Mouse (Mus musculus): Measurements from ENCODE around the gene Acbd6. TPM values are rescaled to one million over a fixed set of nuclear protein-coding genes. Genes with fewer than 3 reads are reported as not detected.

Acbd6 gene
- 91.4 and 92.8 TPM in 2 replicates for polyA plus RNA-seq (2014; fragmentation: Nextera tagmentation; extraction: Ambion mirVana)

GRCm38 (mm10) chr1:155558012-155558842, at the start of gene Acbd6:
Acbd6 (plus strand) TSS chr1:155558120.
- H3K4me3 ChIP-seq (ENCODE audit: low read depth, low read length) = peak within 1 kb of the TSS; percentile 94
- H3K27me3 ChIP-seq (replicated peaks; ENCODE audit: control insufficient read depth, insufficient read depth, low read length) = no peaks in the 10 kb centered on the region
- peak within 1 kb of the TSS; percentile 94 for H3K9ac ChIP-seq (ENCODE audit: low read length)
- H3K36me3 ChIP-seq (ENCODE audit: control insufficient read depth, insufficient read depth, low read length) = no peaks in the 10 kb centered on the region
- ATAC-seq (peak; percentile 92), DNase-seq (ENCODE audit: low spot score) (peak; percentile 92)
- under 1% methylated on average over 66 of the region's 83 CpGs for WGBS
- peak within 1 kb of the TSS; percentile 81 for H3K4me2 ChIP-seq (ENCODE audit: low read length)
- H3K9me3 ChIP-seq (replicated peaks; ENCODE audit: control insufficient read depth, low read length) = no peaks in the 10 kb centered on the region
- peak within 1 kb of the TSS; percentile 80 for H3K27ac ChIP-seq (ENCODE audit: low read depth, low read length)
- peaks cover 8% of the 10 kb centered on the region for H3K4me1 ChIP-seq (ENCODE audit: control insufficient read depth, insufficient read depth, low read length)

- no peak overlapping the region for H3K4me2 ChIP-seq (ENCODE audit: low read length)
- no peak overlapping the region for H3K27ac ChIP-seq (ENCODE audit: low read depth, low read length)
- H3K36me3 ChIP-seq (ENCODE audit: control insufficient read depth, insufficient read depth, low read length) = no peaks in the 10 kb centered on the region
- no peak for DNase-seq (ENCODE audit: low spot score)
- H3K9ac ChIP-seq (ENCODE audit: low read length) = no peak overlapping the region
- H3K4me3 ChIP-seq (ENCODE audit: low read depth, low read length) = no peak overlapping the region
- ATAC-seq = no peak
- peaks cover 4% of the 10 kb centered on the region for H3K4me1 ChIP-seq (ENCODE audit: control insufficient read depth, insufficient read depth, low read length)
- H3K9me3 ChIP-seq (replicated peaks; ENCODE audit: control insufficient read depth, low read length) = no peaks in the 10 kb centered on the region
- H3K27me3 ChIP-seq (replicated peaks; ENCODE audit: control insufficient read depth, insufficient read depth, low read length) = no peaks in the 10 kb centered on the region
- 81% methylated on average over 10 of the region's 10 CpGs for WGBS
Measured at GRCm38 (mm10) chr1:155510263-155510662, 47.7 kb upstream of the Acbd6 start.

GRCm38 (mm10) chr1:155515866-155516265, 42.1 kb upstream of the Acbd6 start:
- Histone ChIP-seq H3K9me3 (replicated peaks; ENCODE audit: control insufficient read depth, low read length) (no peaks in the 10 kb centered on the region; the same call in 1 of the 2 replicates), H3K27ac (ENCODE audit: low read depth, low read length) (no peak overlapping the region), H3K4me1 (ENCODE audit: control insufficient read depth, insufficient read depth, low read length) (no peaks in the 10 kb centered on the region; the same call in 1 of the 2 replicates), H3K36me3 (ENCODE audit: control insufficient read depth, insufficient read depth, low read length) (no peaks in the 10 kb centered on the region), H3K4me2 (ENCODE audit: low read length) (no peak overlapping the region), H3K9ac (ENCODE audit: low read length) (no peak overlapping the region), H3K27me3 (replicated peaks; ENCODE audit: control insufficient read depth, insufficient read depth, low read length) (no peaks in the 10 kb centered on the region), H3K4me3 (ENCODE audit: low read depth, low read length) (no peak overlapping the region)
- DNase-seq (ENCODE audit: low spot score) (peak; percentile 55), ATAC-seq (no peak)
- 64% methylated on average over 4 of the region's 4 CpGs for WGBS

- no peaks in the 10 kb centered on the region for H3K27me3 ChIP-seq (replicated peaks; ENCODE audit: control insufficient read depth, insufficient read depth, low read length)
- ATAC-seq (no peak), DNase-seq (ENCODE audit: low spot score) (peak; percentile 65)
- no peaks in the 10 kb centered on the region for H3K36me3 ChIP-seq (ENCODE audit: control insufficient read depth, insufficient read depth, low read length)
- H3K4me3 ChIP-seq (ENCODE audit: low read depth, low read length) = no peak overlapping the region
- H3K4me2 ChIP-seq (ENCODE audit: low read length) = no peak overlapping the region
- H3K9ac ChIP-seq (ENCODE audit: low read length) = no peak overlapping the region
- WGBS = 28% methylated on average over 7 of the region's 7 CpGs
- no peaks in the 10 kb centered on the region; the same call in 1 of the 2 replicates for H3K4me1 ChIP-seq (ENCODE audit: control insufficient read depth, insufficient read depth, low read length)
- no peaks in the 10 kb centered on the region; the same call in 1 of the 2 replicates for H3K9me3 ChIP-seq (replicated peaks; ENCODE audit: control insufficient read depth, low read length)
- H3K27ac ChIP-seq (ENCODE audit: low read depth, low read length) = peak overlapping the region; percentile 60; the same call in 1 of the 2 replicates
Measured at GRCm38 (mm10) chr1:155516594-155516993, 41.3 kb upstream of the Acbd6 start.

- Histone ChIP-seq H3K27me3 (replicated peaks; ENCODE audit: control insufficient read depth, insufficient read depth, low read length) (no peaks in the 10 kb centered on the region), H3K36me3 (ENCODE audit: control insufficient read depth, insufficient read depth, low read length) (no peaks in the 10 kb centered on the region), H3K4me2 (ENCODE audit: low read length) (no peak overlapping the region), H3K4me1 (ENCODE audit: control insufficient read depth, insufficient read depth, low read length) (no peaks in the 10 kb centered on the region; the same call in 1 of the 2 replicates), H3K4me3 (ENCODE audit: low read depth, low read length) (no peak overlapping the region), H3K9ac (ENCODE audit: low read length) (no peak overlapping the region), H3K9me3 (replicated peaks; ENCODE audit: control insufficient read depth, low read length) (no peaks in the 10 kb centered on the region; the same call in 1 of the 2 replicates), H3K27ac (ENCODE audit: low read depth, low read length) (peak overlapping the region; percentile 65; the same call in 1 of the 2 replicates)
- WGBS = 14% methylated on average over 5 of the region's 5 CpGs
- ATAC-seq (no peak; the same call in 1 of the 2 replicates), DNase-seq (ENCODE audit: low spot score) (peak; percentile 60)
Measured at GRCm38 (mm10) chr1:155517060-155517459, 40.9 kb upstream of the Acbd6 start.

GRCm38 (mm10) chr1:155520285-155520684, 37.6 kb upstream of the Acbd6 start:
- peak; percentile 80 for DNase-seq (ENCODE audit: low spot score)
- WGBS = 75% methylated on average over 4 of the region's 4 CpGs
- ATAC-seq = peak; percentile 47; the same call in 1 of the 2 replicates
- no peak overlapping the region for H3K27ac ChIP-seq (ENCODE audit: low read depth, low read length)
- H3K4me2 ChIP-seq (ENCODE audit: low read length) = no peak overlapping the region
- H3K4me1 ChIP-seq (ENCODE audit: control insufficient read depth, insufficient read depth, low read length) = no peaks in the 10 kb centered on the region; the same call in 1 of the 2 replicates
- H3K4me3 ChIP-seq (ENCODE audit: low read depth, low read length) = no peak overlapping the region
- no peaks in the 10 kb centered on the region for H3K27me3 ChIP-seq (replicated peaks; ENCODE audit: control insufficient read depth, insufficient read depth, low read length)
- no peaks in the 10 kb centered on the region; the same call in 1 of the 2 replicates for H3K9me3 ChIP-seq (replicated peaks; ENCODE audit: control insufficient read depth, low read length)
- no peak overlapping the region for H3K9ac ChIP-seq (ENCODE audit: low read length)
- no peaks in the 10 kb centered on the region for H3K36me3 ChIP-seq (ENCODE audit: control insufficient read depth, insufficient read depth, low read length)

GRCm38 (mm10) chr1:155522493-155522892, 35.4 kb upstream of the Acbd6 start:
- 88% methylated on average over 4 of the region's 4 CpGs for WGBS
- H3K27ac ChIP-seq (ENCODE audit: low read depth, low read length) = no peak overlapping the region
- H3K4me3 ChIP-seq (ENCODE audit: low read depth, low read length) = no peak overlapping the region
- no peaks in the 10 kb centered on the region for H3K36me3 ChIP-seq (ENCODE audit: control insufficient read depth, insufficient read depth, low read length)
- no peak for DNase-seq (ENCODE audit: low spot score)
- peaks cover 8% of the 10 kb centered on the region; the same call in 1 of the 2 replicates for H3K4me1 ChIP-seq (ENCODE audit: control insufficient read depth, insufficient read depth, low read length)
- no peak for ATAC-seq
- H3K4me2 ChIP-seq (ENCODE audit: low read length) = no peak overlapping the region
- no peaks in the 10 kb centered on the region for H3K27me3 ChIP-seq (replicated peaks; ENCODE audit: control insufficient read depth, insufficient read depth, low read length)
- H3K9me3 ChIP-seq (replicated peaks; ENCODE audit: control insufficient read depth, low read length) = no peaks in the 10 kb centered on the region; the same call in 1 of the 2 replicates
- no peak overlapping the region for H3K9ac ChIP-seq (ENCODE audit: low read length)

GRCm38 (mm10) chr1:155526176-155526575, 31.7 kb upstream of the Acbd6 start:
- WGBS = 48% methylated on average over 5 of the region's 5 CpGs

More at GRCm38 (mm10) chr1:155526176-155526575, 31.7 kb upstream of the Acbd6 start:
- ATAC-seq (no peak), DNase-seq (ENCODE audit: low spot score) (no peak)
- no peak overlapping the region for H3K4me2 ChIP-seq (ENCODE audit: low read length)
- H3K4me3 ChIP-seq (ENCODE audit: low read depth, low read length) = no peak overlapping the region
- no peaks in the 10 kb centered on the region for H3K36me3 ChIP-seq (ENCODE audit: control insufficient read depth, insufficient read depth, low read length)
- H3K27me3 ChIP-seq (replicated peaks; ENCODE audit: control insufficient read depth, insufficient read depth, low read length) = no peaks in the 10 kb centered on the region
- H3K27ac ChIP-seq (ENCODE audit: low read depth, low read length) = no peak overlapping the region
- H3K9ac ChIP-seq (ENCODE audit: low read length) = no peak overlapping the region
- no peaks in the 10 kb centered on the region for H3K9me3 ChIP-seq (replicated peaks; ENCODE audit: control insufficient read depth, low read length)
- H3K4me1 ChIP-seq (ENCODE audit: control insufficient read depth, insufficient read depth, low read length) = peaks cover 36% of the 10 kb centered on the region; the same call in 1 of the 2 replicates
